Mouse (Mus musculus) megakaryocyte, embryonic 14.5 days (primary cell): ENCODE measurements around the gene Tmem164.

Experiments
- FLI1 ChIP-seq: IDR thresholded peaks from 2 replicates; pipeline ENCODE4 v1.6.1; 2012; ENCODE audit warnings: low read length, inconsistent platforms, mixed read lengths
- GATA1 ChIP-seq: IDR thresholded peaks from 3 replicates; pipeline ENCODE4 v1.6.1; 2012; ENCODE audit warnings: mixed read lengths, low read length, inconsistent platforms, borderline replicate concordance

- TF ChIP-seq FLI1 (no peak), GATA1 (no peak)
Observed at GRCm38 (mm10) chrX:142813146-142813545, 131.9 kb downstream of the Tmem164 start.
